Mouse (Mus musculus) CH12.LX (cell line): ENCODE data around the gene Tram2. TPM values are rescaled to one million over a fixed set of nuclear protein-coding genes. Genes with fewer than 3 reads are reported as not detected.

Experiments
- DNase-seq: peaks from one replicate; pipeline ENCODE4 v3.0.0-alpha.2; 2013; ENCODE audit errors: extremely low read depth
- H3K27ac ChIP-seq: 2 replicates; pipeline ENCODE4 v1.5.1; 2012; ENCODE audit warnings: low read depth, mild to moderate bottlenecking, control low read depth, moderate library complexity; ENCODE audit not compliant: insufficient read depth
- H3K27me3 ChIP-seq: replicated peaks from 2 replicates; pipeline ENCODE3; 2012; ENCODE audit warnings: inconsistent platforms
- H3K36me3 ChIP-seq, 2 experiments: replicated peaks in 1 of 2; 2 replicates each; pipeline versions ENCODE3 to v1.6.1; 2012; ENCODE audit warnings: inconsistent platforms in 1 of 2, low read length in 1 of 2, mild to moderate bottlenecking in 1 of 2, mixed read lengths in 1 of 2, moderate library complexity in 1 of 2; ENCODE audit not compliant: control insufficient read depth in 1 of 2, insufficient read depth in 1 of 2
- H3K4me1 ChIP-seq, 2 experiments: 2 replicates each; pipeline ENCODE4 v1.6.1; 2012; ENCODE audit warnings: inconsistent platforms in 1 of 2, moderate library complexity in 1 of 2; ENCODE audit not compliant: insufficient read depth in 2 of 2, control insufficient read depth in 1 of 2
- H3K4me2 ChIP-seq: 2 replicates; pipeline ENCODE4 v1.6.1; 2012; ENCODE audit warnings: low read depth, mild to moderate bottlenecking, control low read depth; ENCODE audit not compliant: poor library complexity, insufficient read depth, severe bottlenecking
- H3K4me3 ChIP-seq, 3 experiments: fragments of 150-350 bp in 1 of 3; sonication (generic) in 1 of 3; replicated peaks in 1 of 3; 2 replicates each; pipeline versions ENCODE3 to v1.5.1; 2011 to 2012; ENCODE audit warnings: low read depth in 2 of 3, low read length in 2 of 3, mild to moderate bottlenecking in 2 of 3, moderate library complexity in 2 of 3, control low read depth in 1 of 3, improper control_type of control experiment in 1 of 3, inconsistent platforms in 1 of 3, mixed read lengths in 1 of 3; ENCODE audit not compliant: poor library complexity in 1 of 3
- H3K79me2 ChIP-seq: replicated peaks from 2 replicates; pipeline ENCODE4 v1.6.1; 2012; ENCODE audit warnings: mild to moderate bottlenecking, moderate library complexity; ENCODE audit not compliant: control insufficient read depth, poor library complexity, insufficient read depth, severe bottlenecking; ENCODE audit errors: extremely low read depth
- H3K9ac ChIP-seq: 2 replicates; pipeline ENCODE4 v1.6.1; 2012; ENCODE audit warnings: low read depth, mild to moderate bottlenecking, control low read depth, moderate library complexity; ENCODE audit not compliant: insufficient read depth
- H3K9me3 ChIP-seq: replicated peaks from 2 replicates; pipeline ENCODE3; 2012; ENCODE audit warnings: low read length, inconsistent platforms, mixed read lengths
- BHLHE40 ChIP-seq: IDR thresholded peaks from 2 replicates; pipeline ENCODE4 v1.6.1; 2011; ENCODE audit warnings: mild to moderate bottlenecking, low read depth, low read length, improper control_type of control experiment
- E2F4 ChIP-seq: IDR thresholded peaks from 2 replicates; pipeline ENCODE4 v1.6.1; 2011; ENCODE audit warnings: low read depth, low read length, improper control_type of control experiment; ENCODE audit not compliant: insufficient replicate concordance
- ELF1 ChIP-seq: IDR thresholded peaks from 2 replicates; pipeline ENCODE4 v1.6.1; 2014; ENCODE audit warnings: low read depth, mild to moderate bottlenecking, inconsistent platforms, low read length, improper control_type of control experiment
- ETS1 ChIP-seq: conservative IDR thresholded peaks from 2 replicates; pipeline ENCODE4 v1.6.1; 2012; ENCODE audit warnings: low read depth, mild to moderate bottlenecking, inconsistent platforms, low read length, improper control_type of control experiment, moderate library complexity
- IRF4 ChIP-seq: IDR thresholded peaks from 2 replicates; pipeline ENCODE4 v1.6.1; 2014; ENCODE audit warnings: low read depth, mild to moderate bottlenecking, inconsistent platforms, low read length, improper control_type of control experiment
- KAT2A ChIP-seq: IDR thresholded peaks from 2 replicates; pipeline ENCODE4 v1.6.1; 2012; ENCODE audit warnings: low read length, improper control_type of control experiment, inconsistent platforms; ENCODE audit not compliant: insufficient replicate concordance
- MAFK ChIP-seq: IDR thresholded peaks from 2 replicates; pipeline ENCODE4 v1.6.1; 2011; ENCODE audit warnings: low read length, improper control_type of control experiment; ENCODE audit not compliant: insufficient replicate concordance
- MEF2A ChIP-seq: IDR thresholded peaks from 2 replicates; pipeline ENCODE4 v1.6.1; 2014; ENCODE audit warnings: low read depth, mild to moderate bottlenecking, inconsistent platforms, low read length, improper control_type of control experiment, borderline replicate concordance
- MXI1 ChIP-seq: IDR thresholded peaks from 2 replicates; pipeline ENCODE4 v1.6.1; 2011; ENCODE audit warnings: mild to moderate bottlenecking, low read depth, low read length, improper control_type of control experiment
- NELFE ChIP-seq: IDR thresholded peaks from 2 replicates; pipeline ENCODE4 v1.6.1; 2011; ENCODE audit warnings: low read depth, low read length, improper control_type of control experiment
- NRF1 ChIP-seq: IDR thresholded peaks from 2 replicates; pipeline ENCODE4 v1.6.1; 2014; ENCODE audit warnings: low read depth, mild to moderate bottlenecking, inconsistent platforms, low read length, improper control_type of control experiment, moderate library complexity
- POLR2A ChIP-seq: IDR thresholded peaks from 2 replicates; pipeline ENCODE4 v1.6.1; 2011; ENCODE audit warnings: low read depth, mild to moderate bottlenecking, improper control_type of control experiment, low read length
- RCOR1 ChIP-seq: conservative IDR thresholded peaks from 2 replicates; pipeline ENCODE4 v1.6.1; 2012; ENCODE audit warnings: low read depth, mild to moderate bottlenecking, inconsistent platforms, low read length, improper control_type of control experiment
- USF1 ChIP-seq: IDR thresholded peaks from 2 replicates; pipeline ENCODE4 v1.6.1; 2014; ENCODE audit warnings: low read depth, mild to moderate bottlenecking, inconsistent platforms, low read length, improper control_type of control experiment
- ZC3H11A ChIP-seq: IDR thresholded peaks from 2 replicates; pipeline ENCODE4 v1.6.1; 2012; ENCODE audit warnings: low read depth, mild to moderate bottlenecking, inconsistent platforms, low read length, improper control_type of control experiment
- ZKSCAN1 ChIP-seq: IDR thresholded peaks from 2 replicates; pipeline ENCODE4 v1.6.1; 2012; ENCODE audit warnings: low read depth, inconsistent platforms, low read length, improper control_type of control experiment, borderline replicate concordance
- dilution Hi-C: fragments of 300-500 bp; cut with MboI; formaldehyde crosslinking; loops from 2 replicates; pipeline ENCODE4 v1.14.3; 2020; ENCODE audit warnings: low sequenced_read_pairs; ENCODE audit not compliant: extremely low pct_unique_long_range_greater_than_20kb, extremely low pct_ligation_motif_present
- in situ Hi-C: fragments of 300-500 bp; cut with MboI; formaldehyde crosslinking; loops from 3 replicates; pipeline ENCODE4 v1.14.3; 2019; ENCODE audit warnings: low sequenced_read_pairs, low pct_ligation_motif_present, low pct_unique_long_range_greater_than_20kb, mixed read lengths
- polyA plus RNA-seq: library from polyadenylated mRNA; unstranded; fragments of >175 nt; gene quantifications from 2 replicates; pipeline ENCODE4 v1.2.1, GENCODE M21; 2012; ENCODE audit warnings: low read depth; ENCODE audit not compliant: insufficient read length
- total RNA-seq, 2 experiments: library from RNA; depleted of rRNA; stranded (reverse); fragments of 300-350 nt in 1 of 2; fragments of >200 nt in 1 of 2; gene quantifications; 2 replicates each; pipeline ENCODE4 v1.2.3; 2012 to 2014

The Tram2 gene
- total and polyA plus RNA-seq, 3 experiments: 1.9 to 6.6 (median 2.4) TPM

DNA sequence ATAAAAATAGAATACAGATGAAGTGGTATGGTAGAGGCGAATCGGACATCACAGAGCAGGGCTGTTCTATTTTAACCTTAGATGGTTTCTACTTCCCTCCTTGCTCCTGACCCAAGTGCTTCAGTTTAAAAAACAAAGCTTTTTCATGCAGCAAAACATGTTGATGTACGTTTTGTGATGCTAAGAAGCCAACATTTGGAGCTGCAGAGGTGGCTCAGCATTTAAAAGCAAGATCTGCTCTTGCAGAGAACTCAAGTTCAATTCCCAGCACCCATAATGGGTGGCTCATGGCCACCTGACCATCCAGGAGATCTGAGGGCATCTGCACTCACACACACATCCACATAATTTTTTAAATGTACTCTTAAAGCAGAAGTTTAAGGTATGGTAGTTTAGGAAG lies 124.2 kb downstream of the Tram2 start:
- Histone ChIP-seq H3K4me2 (no peak overlapping the region), H3K4me3 (no peak overlapping the region)
- dilution Hi-C loops: no loop called here

DNA sequence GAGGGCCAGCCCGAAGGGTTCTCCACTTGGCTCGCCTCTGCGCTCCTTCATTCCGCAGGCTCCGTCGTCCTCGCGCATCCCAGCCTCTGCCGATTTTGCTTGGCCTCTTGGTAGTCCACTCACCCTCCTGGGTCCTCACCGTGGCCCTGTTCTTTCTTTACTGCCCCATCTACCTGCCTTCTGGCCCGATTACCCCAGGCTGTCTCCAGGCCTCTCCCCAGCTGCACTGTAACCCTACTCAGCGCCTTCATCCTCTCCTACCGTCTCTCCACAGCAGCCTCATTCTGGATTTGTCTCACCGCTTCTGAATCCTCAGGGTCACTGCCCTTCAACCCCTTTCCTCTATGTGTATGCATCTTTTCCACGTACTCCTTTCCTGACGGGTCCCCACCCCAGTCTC lies 127.2 kb downstream of the Tram2 start:
- Histone ChIP-seq H3K36me3 (no peaks in the 10 kb centered on the region), H3K9ac (no peak overlapping the region), H3K27me3 (no peaks in the 10 kb centered on the region), H3K9me3 (no peaks in the 10 kb centered on the region), H3K4me2 (no peak overlapping the region), H3K27ac (no peak overlapping the region), H3K4me3 (no peak overlapping the region), H3K79me2 (no peaks in the 10 kb centered on the region), H3K4me1 (no peaks in the 10 kb centered on the region)
- DNase-seq: no peak
- in situ Hi-C loops: no loop called here
- dilution Hi-C loops: no loop called here
- no peak for TF ChIP-seq MAFK
- TF ChIP-seq RCOR1: no peak

More for the DNA sequence above, 124.2 kb downstream of the Tram2 start:
- Histone ChIP-seq H3K27me3 (no peaks in the 10 kb centered on the region), H3K9ac (no peak overlapping the region), H3K9me3 (no peaks in the 10 kb centered on the region), H3K79me2 (no peaks in the 10 kb centered on the region), H3K4me1 (no peaks in the 10 kb centered on the region), H3K36me3 (no peaks in the 10 kb centered on the region), H3K27ac (no peak overlapping the region)
- TF ChIP-seq BHLHE40 (no peak), USF1 (no peak), POLR2A (no peak), KAT2A (no peak), NELFE (no peak), NRF1 (no peak), IRF4 (no peak), ELF1 (no peak), MEF2A (no peak), ZKSCAN1 (no peak), E2F4 (no peak), ETS1 (no peak), MXI1 (no peak), ZC3H11A (no peak)
- no peak for DNase-seq
- in situ Hi-C loops: no loop called here
